Mouse (Mus musculus): ENCODE measurements around the gene Il4. TPM values are rescaled to one million over a fixed set of nuclear protein-coding genes. Genes with fewer than 3 reads are reported as not detected.

Gene Il4
- total RNA-seq (2021), result not detected

DNA sequence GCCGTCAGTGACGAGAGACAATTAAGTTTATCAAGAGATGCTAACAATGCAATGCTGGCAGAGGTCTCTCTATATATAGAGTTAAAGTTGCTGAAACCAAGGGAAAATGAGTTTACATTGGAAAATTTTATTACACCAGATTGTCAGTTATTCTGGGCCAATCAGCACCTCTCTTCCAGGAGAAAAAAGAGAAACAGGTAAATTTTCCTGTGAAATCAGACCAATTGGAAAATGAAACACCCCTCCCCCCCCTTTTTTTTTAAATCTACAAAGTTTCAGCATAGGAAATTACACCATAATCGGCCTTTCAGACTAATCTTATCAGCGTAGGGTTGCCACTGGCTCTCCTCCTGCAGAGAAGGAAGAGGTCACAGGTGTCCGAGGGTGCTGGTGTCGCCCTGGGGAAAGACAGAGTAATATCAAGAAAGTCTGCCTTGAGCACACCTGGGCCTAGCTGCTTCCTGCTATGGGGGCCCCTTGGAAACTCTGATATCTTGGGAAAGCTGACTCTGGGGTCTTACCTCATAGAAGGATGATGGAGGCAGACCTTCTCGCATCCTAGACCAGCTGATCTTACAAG, at the start of gene Il4:
TSS of gene Il4 (minus strand) at position 51 of the 580 bp plus-strand sequence.
- no peak for DNase-seq (ENCODE audit: low spot score in 2 of 2)
- intact Hi-C loops (cut with DNase I), result no loop called here

DNA sequence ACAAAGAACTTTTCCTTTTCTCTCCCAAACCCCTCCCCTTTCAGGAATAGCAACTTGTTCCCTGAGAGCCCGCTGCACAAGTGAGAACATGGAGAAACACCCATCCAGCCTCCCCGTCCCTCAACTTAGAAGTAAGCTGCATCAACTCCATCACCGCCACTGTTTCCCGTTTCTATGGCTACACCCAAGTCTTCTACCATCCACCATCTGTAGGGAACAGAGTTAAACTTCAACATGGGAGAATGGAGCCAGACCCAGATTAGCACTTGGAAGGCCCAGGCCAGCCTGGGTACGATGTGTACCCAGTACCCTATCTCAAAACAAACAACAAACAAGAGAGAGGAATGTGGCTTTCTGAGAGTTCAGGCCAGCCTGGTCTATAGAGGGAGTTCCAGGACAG, 45.6 kb upstream of the Il4 start:
- intact Hi-C loops (cut with DNase I), result no loop called here
- peak in 1 of 2 experiments; percentile 25 for DNase-seq (ENCODE audit: low spot score in 2 of 2)

DNA sequence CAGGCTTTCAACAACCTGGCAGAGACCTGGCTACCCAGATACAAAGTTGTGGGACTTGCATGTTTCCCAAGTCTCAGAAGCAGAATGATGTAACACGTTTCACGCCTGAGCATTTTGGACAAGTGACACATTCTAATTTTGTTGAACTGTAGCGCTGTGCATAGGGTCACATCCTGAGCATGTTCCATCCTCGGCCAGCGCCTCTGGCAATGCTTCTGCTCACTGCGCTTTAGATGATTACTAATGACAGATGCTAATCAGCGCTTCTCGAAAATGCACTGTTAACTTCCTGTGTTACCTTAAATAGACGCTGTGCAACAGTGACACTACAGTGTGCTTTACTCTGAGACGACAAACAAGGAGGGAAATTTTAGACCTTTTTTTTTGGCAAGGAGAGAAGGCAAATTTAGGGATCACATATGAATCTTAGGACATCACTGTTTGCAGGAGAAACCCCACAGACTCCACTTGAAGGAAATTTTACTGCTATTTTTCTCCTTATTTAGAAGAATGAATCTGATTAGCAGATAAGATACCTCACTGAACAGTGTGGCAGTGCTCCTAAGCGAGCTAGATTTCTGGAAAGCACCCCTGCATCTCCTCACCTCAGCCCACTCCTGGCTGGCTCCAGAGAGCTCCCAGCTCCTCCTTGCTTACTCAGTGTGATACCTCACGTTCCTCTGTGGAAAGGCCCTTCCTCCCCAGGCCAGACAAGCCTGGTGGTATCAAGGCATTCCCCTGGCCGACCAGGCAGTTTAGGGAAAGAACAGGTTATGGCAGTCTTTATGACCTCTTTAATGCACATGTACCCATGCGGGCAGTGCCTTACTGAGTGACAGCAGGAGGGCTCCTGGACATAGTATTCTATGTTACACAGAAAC, 44.6 kb upstream of the Il4 start:
- intact Hi-C loops (cut with DNase I), result no loop called here
- DNase-seq (ENCODE audit: low spot score in 2 of 2), result peak; percentile 47 to 83

DNA sequence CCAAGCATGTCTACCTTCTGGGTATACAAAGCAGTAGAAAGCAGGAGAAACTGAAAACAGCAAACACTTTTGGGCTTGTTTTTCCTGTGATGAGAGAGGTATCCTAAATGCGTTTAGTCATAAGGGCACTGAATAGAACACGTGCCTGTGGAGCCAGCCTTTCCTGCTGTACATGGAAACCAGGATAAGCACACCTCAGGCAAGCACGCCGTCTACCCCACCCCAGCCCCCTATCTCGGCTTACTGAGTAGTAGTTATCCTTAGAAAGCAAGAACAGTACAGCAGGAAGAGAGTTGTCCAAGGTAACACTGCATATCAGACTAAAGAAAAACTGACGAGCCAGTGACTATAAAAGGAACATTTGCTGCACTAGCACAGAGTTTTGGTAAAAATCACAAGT, 39.4 kb upstream of the Il4 start:
- DNase-seq (ENCODE audit: low spot score in 2 of 2), result no peak
- intact Hi-C loops (cut with DNase I), result no loop called here

GRCm38 (mm10) chr11:53657381-53657780, 38.9 kb upstream of the Il4 start:
- no peak for DNase-seq (ENCODE audit: low spot score in 2 of 2)
- intact Hi-C loops (cut with DNase I), result no loop called here

DNA sequence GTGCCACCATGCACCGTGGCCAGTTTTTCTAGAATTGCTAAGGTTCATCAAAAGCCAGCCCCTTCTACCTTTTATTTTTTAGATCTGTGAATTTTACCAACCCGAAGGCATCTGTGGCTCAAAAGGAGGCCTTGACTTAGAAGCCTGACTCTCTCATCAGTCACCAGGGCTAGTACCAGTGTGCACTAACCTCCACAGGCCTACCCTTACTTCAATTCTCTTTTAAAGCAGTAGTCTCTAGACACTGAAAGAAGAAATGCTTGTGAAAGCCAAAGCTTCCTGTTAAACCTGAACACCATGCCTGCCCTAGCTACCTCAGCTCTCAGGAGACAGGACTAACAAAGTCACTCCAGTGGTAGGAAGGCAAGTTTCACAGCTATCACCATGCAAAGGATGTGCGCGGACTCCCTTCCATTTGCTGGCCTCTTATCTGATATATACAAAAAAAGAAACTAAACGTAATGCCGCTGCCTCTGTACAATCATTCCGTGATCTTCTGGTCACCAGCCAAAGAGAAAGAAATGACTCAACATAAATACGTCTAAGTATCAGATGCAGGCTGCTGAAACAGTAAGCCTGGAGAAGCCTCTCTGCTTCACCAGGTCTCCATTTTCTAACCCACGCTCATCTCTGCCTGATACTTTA, 38.2 kb upstream of the Il4 start:
- peak in 1 of 2 experiments; percentile 33 for DNase-seq (ENCODE audit: low spot score in 2 of 2)
- intact Hi-C loops (cut with DNase I), result no loop called here

DNA sequence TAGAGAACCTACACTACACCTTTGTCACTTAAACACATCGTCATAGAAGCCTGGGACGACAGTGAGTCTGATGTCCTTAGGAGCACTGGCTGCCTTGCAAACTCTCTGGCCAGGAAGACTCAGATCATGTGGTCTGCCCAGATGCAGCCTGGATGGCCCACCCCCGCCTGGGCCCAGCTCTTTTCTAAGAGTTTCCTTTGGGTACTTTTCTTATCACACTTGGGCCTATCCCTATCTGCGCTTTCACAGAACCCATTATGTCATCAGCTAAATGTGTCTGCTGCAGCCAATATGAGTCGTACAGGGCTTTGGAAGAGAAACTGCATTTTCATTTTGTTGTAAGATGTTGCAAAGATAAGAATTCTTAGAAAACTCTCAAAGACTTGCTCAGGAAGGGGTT, 36.6 kb upstream of the Il4 start:
- DNase-seq (ENCODE audit: low spot score in 2 of 2), result peak in 1 of 2 experiments; percentile 28
- intact Hi-C loops (cut with DNase I), result no loop called here

DNA sequence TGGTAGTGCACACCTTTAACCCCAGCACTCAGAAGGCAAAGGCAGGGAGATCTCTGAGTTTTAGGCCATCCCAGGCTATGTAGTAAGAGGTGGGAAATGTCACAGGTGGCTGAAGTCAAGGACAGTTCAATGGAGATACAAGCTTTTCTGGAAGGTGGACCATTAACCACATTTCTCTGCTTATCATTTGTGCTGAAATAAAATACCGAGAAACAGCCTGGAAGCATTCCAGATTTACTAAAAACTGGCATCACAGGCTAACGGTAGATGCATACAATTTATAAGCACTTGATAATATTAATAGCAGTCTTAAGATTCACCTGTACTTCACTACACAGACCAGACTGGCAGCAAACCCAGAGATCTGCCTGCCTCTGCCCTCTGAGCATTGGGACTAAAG, 34.0 kb upstream of the Il4 start:
- DNase-seq (ENCODE audit: low spot score in 2 of 2), result no peak
- intact Hi-C loops (cut with DNase I), result no loop called here

GRCm38 (mm10) chr11:53651441-53651840, 33.0 kb upstream of the Il4 start:
- DNase-seq (ENCODE audit: low spot score in 2 of 2), result no peak
- intact Hi-C loops (cut with DNase I), result no loop called here

- intact Hi-C loops (cut with DNase I), result no loop called here
These were observed 25.5 kb upstream of the Il4 start for GRCm38 (mm10) chr11:53644017-53644416.

DNA sequence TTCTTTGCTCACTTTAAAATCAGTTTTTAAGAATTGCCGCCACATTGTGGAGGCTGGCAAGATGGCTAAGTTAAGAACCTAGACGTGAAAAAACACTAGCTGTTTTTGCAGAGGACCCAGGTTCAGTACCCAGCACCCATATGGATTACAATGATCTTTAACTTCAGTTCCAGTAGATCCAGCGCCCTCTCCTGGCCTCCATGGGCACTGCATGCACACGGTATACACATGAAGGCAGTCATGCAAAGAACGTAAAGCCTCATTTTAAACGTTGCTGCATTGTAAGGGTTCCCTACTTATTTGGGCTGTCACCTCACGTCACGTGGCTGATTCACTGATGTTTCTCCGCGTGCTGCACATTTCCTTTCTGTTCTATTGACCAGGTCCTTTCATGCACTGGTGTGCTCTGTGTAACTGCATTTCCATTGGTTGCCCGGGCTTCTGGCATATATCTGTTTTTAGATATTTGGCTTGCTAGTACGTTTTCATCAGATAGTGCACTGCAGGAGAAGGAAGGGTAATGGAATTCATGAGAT, 24.3 kb upstream of the Il4 start:
- intact Hi-C loops (cut with DNase I), result no loop called here

More at GRCm38 (mm10) chr11:53644017-53644416, 25.5 kb upstream of the Il4 start:
- DNase-seq (ENCODE audit: low spot score in 2 of 2), result no peak

DNA sequence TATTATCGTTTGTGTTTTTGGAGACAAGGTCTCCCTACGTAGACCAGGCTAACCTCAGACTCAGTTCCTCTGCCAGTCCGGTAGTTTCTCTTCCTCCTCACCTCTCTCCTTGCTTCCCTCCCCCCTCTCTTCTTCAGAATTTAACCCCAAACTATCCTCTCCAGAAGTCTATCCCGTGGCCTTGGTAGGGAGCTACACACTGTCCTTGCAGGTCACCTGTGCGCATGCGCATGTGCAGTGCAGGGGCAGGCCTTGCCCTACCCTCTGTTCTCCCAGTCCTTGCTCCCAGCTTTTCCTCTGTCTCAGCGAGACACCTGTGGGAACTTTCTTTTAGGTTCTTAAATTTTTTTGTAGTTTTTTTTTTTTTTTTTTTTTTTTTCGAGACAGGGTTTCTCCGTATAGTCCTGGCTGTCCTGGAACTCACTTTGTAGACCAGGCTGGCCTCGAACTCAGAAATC, 19.4 kb upstream of the Il4 start:
- DNase-seq (ENCODE audit: low spot score in 2 of 2), result no peak
- intact Hi-C loops (cut with DNase I), result no loop called here

More for the DNA sequence above, 24.3 kb upstream of the Il4 start:
- DNase-seq (ENCODE audit: low spot score in 2 of 2), result no peak

DNA sequence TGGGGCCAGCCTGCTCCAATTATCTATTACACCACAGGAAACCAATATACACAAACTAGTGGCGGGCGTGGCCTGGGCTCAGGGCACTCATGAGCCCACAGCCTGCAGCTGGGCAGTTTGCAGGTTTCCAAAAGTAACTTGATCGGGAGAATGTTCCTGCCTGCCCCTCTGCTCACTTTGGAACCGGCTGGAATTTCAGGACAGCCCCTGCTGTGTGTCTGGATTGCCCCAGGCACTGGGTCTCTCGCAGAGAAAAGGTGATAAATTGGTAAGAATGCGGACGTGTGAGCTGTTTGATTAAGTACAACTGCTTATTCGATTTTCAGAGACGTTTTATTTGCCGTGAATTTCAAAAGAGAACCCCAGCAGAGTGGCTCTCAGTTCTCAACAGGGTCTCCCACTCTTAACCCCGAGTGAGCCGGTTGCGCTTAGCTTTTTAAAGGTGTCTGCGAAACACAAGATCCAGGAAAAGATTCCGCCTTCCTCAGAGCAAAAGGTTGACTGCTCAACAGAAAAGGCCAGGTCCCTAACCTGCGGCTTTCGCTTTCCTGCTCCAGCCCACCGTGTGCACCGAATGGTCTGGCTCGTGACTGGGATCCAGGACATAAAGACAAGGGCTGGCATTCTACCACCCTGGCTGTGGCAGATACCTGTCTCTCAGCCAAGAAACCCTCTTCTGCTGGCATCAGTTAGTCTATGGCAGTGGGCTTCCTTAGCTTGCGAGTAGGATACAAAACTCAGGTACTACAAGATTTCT, 18.8 kb upstream of the Il4 start:
- intact Hi-C loops (cut with DNase I), result no loop called here

GRCm38 (mm10) chr11:53636183-53636646, 17.7 kb upstream of the Il4 start:
- DNase-seq (ENCODE audit: low spot score in 2 of 2), result peak in 1 of 2 experiments; percentile 28
- intact Hi-C loops (cut with DNase I), result no loop called here

More for the DNA sequence above, 18.8 kb upstream of the Il4 start:
- DNase-seq (ENCODE audit: low spot score in 2 of 2), result no peak

- intact Hi-C loops (cut with DNase I), result no loop called here
- no peak for DNase-seq (ENCODE audit: low spot score in 2 of 2)
These were observed 17.2 kb upstream of the Il4 start for GRCm38 (mm10) chr11:53635590-53636182.

DNA sequence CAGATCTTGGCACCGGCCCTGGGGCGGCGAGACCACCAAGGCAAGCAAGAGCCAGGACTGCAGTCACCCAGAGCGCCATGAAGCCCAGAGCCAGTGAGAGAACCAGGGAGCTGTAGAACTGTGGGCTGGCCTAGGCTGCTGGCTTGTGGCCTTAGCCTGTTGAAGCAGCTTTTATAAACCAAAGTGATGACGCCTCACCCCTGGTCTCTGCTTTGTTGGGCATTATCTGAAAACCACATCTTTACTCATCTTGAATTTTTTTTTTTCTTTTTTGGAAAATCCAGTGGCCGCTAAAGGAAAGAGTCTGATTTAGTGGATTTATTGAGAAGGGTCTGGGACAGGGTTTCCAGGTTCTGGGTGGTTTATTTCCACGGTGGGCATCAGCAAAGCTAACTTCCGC, 16.1 kb upstream of the Il4 start, which contains the start of gene Il13:
TSS of gene Il13 (minus strand) at position 147 of the 400 bp plus-strand sequence.
- intact Hi-C loops (cut with DNase I), result no loop called here
- no peak for DNase-seq (ENCODE audit: low spot score in 2 of 2)

GRCm38 (mm10) chr11:53633644-53634043, 15.2 kb upstream of the Il4 start:
- intact Hi-C loops (cut with DNase I), result no loop called here
- DNase-seq (ENCODE audit: low spot score in 2 of 2), result no peak

GRCm38 (mm10) chr11:53632122-53632733, 13.8 kb upstream of the Il4 start:
- DNase-seq (ENCODE audit: low spot score in 2 of 2), result no peak
- intact Hi-C loops (cut with DNase I), result no loop called here
